Comparison of ENCODE assay signal across 17 mouse cellular contexts in genomic region chr4:99973931-99974330, GRCm38 (mm10). TPM values are rescaled to one million over a fixed set of nuclear protein-coding genes. Genes with fewer than 3 reads are reported as not detected.
DNase-seq lines count a peak whose midpoint lies in the region; ATAC-seq and TF ChIP-seq lines count a peak whose summit lies in the region.
"Had no signal": no experiment of that assay in that cellular context is flagged by ENCODE, and none has a peak within 500 bp of the region (broad histone marks: within the 10 kb centered on the region; RNA-seq: fewer than 3 reads in every experiment).

No protein-coding gene starts in this region.

- no peak for TF ChIP-seq EP300 in stomach, postnatal 0 days (optimal IDR thresholded peaks at IDR 0.05)

- DNase-seq in gastrocnemius, adult 18-20 months (ENCODE audit: low spot score) = peak; percentile 82
- DNase-seq in gastrocnemius, postnatal 4 days (ENCODE audit: low spot score in 2 of 2) = no peak
- DNase-seq in hindbrain, postnatal 0 days (ENCODE audit: low spot score) = peak; percentile 56
- no peak for DNase-seq in hindbrain, embryonic 11.5 days (ENCODE audit: low spot score)
- DNase-seq in cerebellum, adult 18-20 months = peak; percentile 7 to 13
- peak; percentile 43 for DNase-seq in gastrocnemius, postnatal 14 days
- DNase-seq in stomach, postnatal 0 days (ENCODE audit: low spot score) = no peak
- DNase-seq in testis, postnatal 10 days (ENCODE audit: low spot score) = no peak
- DNase-seq: embryo, embryonic 11 days; kidney, adult 8-10 months; kidney, postnatal 4 days; layer of hippocampus, postnatal 36 days; lung, postnatal 10 days; right cerebral cortex, postnatal 4 days had no signal

- peaks cover 10% of the 10 kb centered on the region for H3K36me3 ChIP-seq in hindbrain, postnatal 0 days (ENCODE audit: insufficient read depth, low read length)
- no peaks in the 10 kb centered on the region for H3K36me3 ChIP-seq in hindbrain, embryonic 11.5 days (ENCODE audit: control insufficient read depth, insufficient read depth, low read length)
- no peaks in the 10 kb centered on the region; the same call in 1 of the 2 replicates for H3K36me3 ChIP-seq in stomach, postnatal 0 days (ENCODE audit: control insufficient read depth, insufficient read depth, low read length)

- peak overlapping the region; percentile 45; the same call in 1 of the 2 replicates for H3K27ac ChIP-seq in hindbrain, postnatal 0 days
- H3K27ac ChIP-seq in hindbrain, embryonic 11.5 days (ENCODE audit: low read depth, low read length) = no peak overlapping the region
- H3K27ac ChIP-seq in stomach, postnatal 0 days (replicated peaks) = no peak overlapping the region
- H3K27ac ChIP-seq: hindbrain, embryonic 13.5 days; liver, embryonic 14.5 days had no signal

- 92% methylated on average over 1 of the region's 1 CpGs for WGBS in hindbrain, postnatal 0 days
- 97% methylated on average over 1 of the region's 1 CpGs for WGBS in hindbrain, embryonic 11.5 days
- WGBS in stomach, postnatal 0 days = 88% methylated on average over 1 of the region's 1 CpGs

- intact Hi-C loops in gastrocnemius, postnatal 14 days (cut with DNase I; ENCODE audit: low total_unique reads) = no loop called here

- no peaks in the 10 kb centered on the region for H3K9me3 ChIP-seq in hindbrain, postnatal 0 days (ENCODE audit: low read length)
- no peaks in the 10 kb centered on the region for H3K9me3 ChIP-seq in hindbrain, embryonic 11.5 days (ENCODE audit: control insufficient read depth, low read length)
- H3K9me3 ChIP-seq in stomach, postnatal 0 days (ENCODE audit: control insufficient read depth, low read length) = no peaks in the 10 kb centered on the region
- H3K9me3 ChIP-seq: hindbrain, embryonic 13.5 days had no signal

- ATAC-seq in hindbrain, postnatal 0 days = peak; percentile 69
- no peak for ATAC-seq in hindbrain, embryonic 11.5 days (ENCODE audit: low FRiP score)
- no peak for ATAC-seq in stomach, postnatal 0 days (ENCODE audit: low FRiP score, low TSS enrichment)
- ATAC-seq: forebrain, embryonic 14.5 days had no signal

- no peaks in the 10 kb centered on the region for H3K27me3 ChIP-seq in hindbrain, postnatal 0 days (ENCODE audit: insufficient read depth, low read length)
- no peaks in the 10 kb centered on the region for H3K27me3 ChIP-seq in hindbrain, embryonic 11.5 days (ENCODE audit: control insufficient read depth, insufficient read depth, low read length)
- no peaks in the 10 kb centered on the region for H3K27me3 ChIP-seq in stomach, postnatal 0 days (ENCODE audit: control insufficient read depth, insufficient read depth, low read length)
- H3K27me3 ChIP-seq: hindbrain, embryonic 13.5 days had no signal

- 0 out of 2 replicates have a peak, but pooled peaks cover 3% of the 10 kb centered on the region for H3K4me1 ChIP-seq in hindbrain, postnatal 0 days (ENCODE audit: insufficient read depth, low read length)
- no peaks in the 10 kb centered on the region for H3K4me1 ChIP-seq in hindbrain, embryonic 11.5 days (replicated peaks; ENCODE audit: control insufficient read depth, insufficient read depth, low read length)
- H3K4me1 ChIP-seq in stomach, postnatal 0 days (replicated peaks; ENCODE audit: control insufficient read depth, insufficient read depth) = no peaks in the 10 kb centered on the region

- H3K4me2 ChIP-seq in hindbrain, postnatal 0 days (ENCODE audit: low read depth, low read length) = no peak overlapping the region
- no peak overlapping the region for H3K4me2 ChIP-seq in hindbrain, embryonic 11.5 days (replicated peaks; ENCODE audit: low read depth, low read length)
- H3K4me2 ChIP-seq in stomach, postnatal 0 days (replicated peaks; ENCODE audit: low read depth) = no peak overlapping the region
- H3K4me2 ChIP-seq: hindbrain, embryonic 13.5 days had no signal

- H3K4me3 ChIP-seq in hindbrain, postnatal 0 days (ENCODE audit: low read length) = no peak overlapping the region
- no peak overlapping the region for H3K4me3 ChIP-seq in hindbrain, embryonic 11.5 days (ENCODE audit: low read depth, low read length)
- no peak overlapping the region for H3K4me3 ChIP-seq in stomach, postnatal 0 days (ENCODE audit: low read depth, low read length)
- H3K4me3 ChIP-seq: hindbrain, embryonic 13.5 days had no signal

- TF ChIP-seq CTCF in hindbrain, postnatal 0 days (IDR thresholded peaks at IDR 0.05; ENCODE audit: low read depth) = no peak
- TF ChIP-seq CTCF in stomach, postnatal 0 days (IDR thresholded peaks at IDR 0.05; ENCODE audit: low read depth) = no peak

- no peak overlapping the region for H3K9ac ChIP-seq in hindbrain, postnatal 0 days (replicated peaks; ENCODE audit: low read length)
- H3K9ac ChIP-seq in hindbrain, embryonic 11.5 days (ENCODE audit: low read depth, low read length) = no peak overlapping the region
- no peak overlapping the region for H3K9ac ChIP-seq in stomach, postnatal 0 days (ENCODE audit: low read length)
- H3K9ac ChIP-seq: hindbrain, embryonic 13.5 days; liver, embryonic 14.5 days had no signal

RNA-seq across cellular contexts. Expression of gene Itgb3bp, which starts 44.3 kb away (rescaled TPM):
- 1 to 10 TPM; 4.2 to 4.3 TPM for total RNA-seq in gastrocnemius, adult 18-20 months (2021)
- total RNA-seq in gastrocnemius, postnatal 4 days (2021) = 10 to 100 TPM in 1 of 2 experiments, 1 to 10 TPM in 1; 8.8 to 10.8 TPM
- total RNA-seq in hindbrain, postnatal 0 days (2014; rRNA removed) = 1.8 and 2.8 TPM in 2 replicates
- 12.7 and 13.9 TPM in 2 replicates for polyA plus RNA-seq in hindbrain, postnatal 0 days (2015; fragmentation: Nextera tagmentation; extraction: Ambion mirVana)
- 45.8 and 48.1 TPM in 2 replicates for polyA plus RNA-seq in hindbrain, embryonic 11.5 days (2014; fragmentation: Nextera tagmentation; extraction: Ambion mirVana)
- total RNA-seq in gastrocnemius, postnatal 14 days (2021) = 1 to 10 TPM; 4.1 TPM
- 19.2 and 19.6 TPM in 2 replicates for polyA plus RNA-seq in stomach, postnatal 0 days (2015; fragmentation: Nextera tagmentation; extraction: Ambion mirVana)

RNA-seq across cellular contexts. Expression of gene Pgm1, which starts 44.7 kb away (rescaled TPM):
- total RNA-seq in gastrocnemius, adult 18-20 months (2021) = 1,000 to 10,000 TPM in 1 of 2 experiments, 100 to 1,000 TPM in 1; 993 to 1,171 TPM
- total RNA-seq in gastrocnemius, postnatal 4 days (2021) = 100 to 1,000 TPM; 498 to 511 TPM
- total RNA-seq in hindbrain, postnatal 0 days (2014; rRNA removed) = 124 and 125 TPM in 2 replicates
- polyA plus RNA-seq in hindbrain, postnatal 0 days (2015; fragmentation: Nextera tagmentation; extraction: Ambion mirVana) = 125 and 128 TPM in 2 replicates
- 47.5 and 48.9 TPM in 2 replicates for polyA plus RNA-seq in hindbrain, embryonic 11.5 days (2014; fragmentation: Nextera tagmentation; extraction: Ambion mirVana)
- 100 to 1,000 TPM; 889 to 917 TPM for total RNA-seq in gastrocnemius, postnatal 14 days (2021)
- 50.3 and 52.4 TPM in 2 replicates for polyA plus RNA-seq in stomach, postnatal 0 days (2015; fragmentation: Nextera tagmentation; extraction: Ambion mirVana)

Comparison
In these comparisons a context has a peak if more than half of its experiments do, and no peak if none do; other contexts are left out.
1. DNase-seq: peak in gastrocnemius, adult 18-20 months (single experiment), hindbrain, postnatal 0 days (single experiment), cerebellum, adult 18-20 months (2 of 2) and gastrocnemius, postnatal 14 days (single experiment); none in gastrocnemius, postnatal 4 days (0 of 2), hindbrain, embryonic 11.5 days (single experiment), stomach, postnatal 0 days (single experiment) and testis, postnatal 10 days (single experiment).